Mouse (Mus musculus) spleen, postnatal 14 days (tissue): Measurements from ENCODE around the gene Sfta2.

ENCODE experiments used
- DNase-seq, 2 experiments: peaks; one replicate each; pipeline ENCODE4 v3.0.0; 2021 to 2022; ENCODE audit warnings: low spot score in 2 of 2

Sfta2 gene

DNA sequence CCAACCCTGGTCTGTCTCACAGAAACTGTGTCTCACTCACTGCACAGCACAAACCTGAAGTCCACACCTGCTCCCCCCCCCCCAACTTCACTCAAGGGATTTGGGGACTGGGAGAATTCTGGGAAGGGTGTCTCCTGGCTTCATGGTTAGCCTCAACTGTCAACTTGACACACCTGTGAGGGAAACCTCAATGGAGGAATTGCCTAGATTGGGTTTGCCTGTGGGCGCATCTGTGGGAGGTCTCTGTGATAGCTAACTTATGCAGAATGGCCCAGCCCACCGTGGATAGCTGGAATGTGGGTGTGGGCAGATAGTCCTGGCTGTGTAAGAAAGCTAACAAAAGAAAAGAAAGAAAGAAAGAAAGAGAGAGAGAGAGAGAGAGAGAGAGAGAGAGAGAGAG lies at the start of gene Sfta2:
TSS of gene Sfta2 (plus strand) at position 301 of the 400 bp plus-strand sequence.
- DNase-seq, result no peak

DNA sequence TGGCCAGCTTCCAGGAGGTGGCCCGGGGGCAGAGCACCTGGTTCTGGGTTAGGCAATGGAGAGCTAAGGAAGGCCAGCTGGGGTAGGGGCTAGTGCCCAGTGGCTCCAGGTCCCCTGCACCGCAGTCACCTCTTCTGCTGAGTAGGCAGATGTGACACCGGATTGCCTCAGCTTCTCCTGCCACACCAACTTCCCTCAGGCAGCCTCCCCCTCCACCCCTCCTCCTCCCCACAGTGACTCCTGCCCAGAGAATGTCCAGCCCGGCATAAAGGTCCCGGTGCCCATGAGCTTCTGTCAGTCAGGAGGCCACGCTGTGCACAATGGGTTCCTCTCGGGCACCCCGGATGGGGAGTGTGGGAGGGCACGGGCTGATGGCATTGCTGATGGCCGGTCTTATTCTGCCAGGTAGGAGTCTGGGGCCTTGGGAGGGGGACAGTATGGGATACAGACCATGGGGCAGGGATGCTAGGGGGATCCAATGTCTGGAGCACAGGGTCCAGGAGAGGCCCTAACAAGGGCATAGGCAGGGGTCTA lies 49.4 kb upstream of the Sfta2 start, which contains the start of gene Cdsn:
TSS of gene Cdsn (plus strand) at position 248 of the 534 bp plus-strand sequence.
- no peak for DNase-seq

DNA sequence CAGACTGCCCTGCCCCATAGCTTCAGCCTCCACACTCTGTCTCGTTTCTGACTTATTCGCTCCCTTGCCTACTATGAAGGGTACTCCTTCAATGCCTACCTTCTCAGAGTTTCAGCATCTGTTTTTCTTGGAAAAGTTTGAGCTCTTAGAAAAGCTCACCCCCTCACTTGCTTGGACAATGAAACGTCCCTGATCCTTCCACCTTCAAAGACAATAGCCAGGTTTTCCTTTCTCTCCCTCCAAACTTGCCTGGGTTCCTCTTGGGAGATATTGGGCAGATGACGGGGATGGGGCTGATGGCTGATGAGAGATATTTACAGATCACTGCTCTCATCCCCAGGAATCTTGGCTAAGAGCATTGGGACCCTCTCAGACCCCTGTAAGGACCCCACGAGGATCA lies 47.0 kb upstream of the Sfta2 start:
- DNase-seq, result no peak

DNA sequence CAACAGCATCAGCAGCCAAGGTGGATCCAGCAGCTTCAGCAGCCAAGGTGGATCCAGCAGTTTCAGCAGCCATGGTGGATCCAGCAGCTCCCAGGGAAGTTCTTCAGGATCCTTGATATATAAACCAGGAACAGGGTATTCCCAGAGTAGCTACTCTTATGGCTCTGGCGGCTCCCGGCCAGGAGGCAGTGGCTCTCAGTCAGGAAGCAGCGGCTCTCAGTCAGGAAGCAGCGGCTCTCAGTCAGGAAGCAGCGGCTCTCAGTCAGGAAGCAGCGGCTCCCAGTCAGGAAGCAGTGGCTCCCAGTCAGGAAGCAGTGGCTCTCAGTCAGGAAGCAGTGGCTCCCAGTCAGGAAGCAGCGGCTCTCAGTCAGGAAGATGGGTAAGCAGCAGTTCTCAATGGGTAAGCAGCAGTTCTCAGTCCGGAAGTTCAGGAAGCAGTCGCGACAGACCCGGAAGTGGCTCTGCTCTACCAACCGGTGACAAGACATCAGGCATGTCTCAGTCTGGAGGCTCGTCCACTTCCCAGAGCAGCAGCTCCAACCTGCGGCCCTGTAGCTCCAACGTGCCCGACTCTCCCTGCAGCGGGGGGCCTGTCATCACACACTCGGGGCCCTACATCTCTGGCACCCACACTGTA lies 46.5 kb upstream of the Sfta2 start:
- no peak for DNase-seq

DNA sequence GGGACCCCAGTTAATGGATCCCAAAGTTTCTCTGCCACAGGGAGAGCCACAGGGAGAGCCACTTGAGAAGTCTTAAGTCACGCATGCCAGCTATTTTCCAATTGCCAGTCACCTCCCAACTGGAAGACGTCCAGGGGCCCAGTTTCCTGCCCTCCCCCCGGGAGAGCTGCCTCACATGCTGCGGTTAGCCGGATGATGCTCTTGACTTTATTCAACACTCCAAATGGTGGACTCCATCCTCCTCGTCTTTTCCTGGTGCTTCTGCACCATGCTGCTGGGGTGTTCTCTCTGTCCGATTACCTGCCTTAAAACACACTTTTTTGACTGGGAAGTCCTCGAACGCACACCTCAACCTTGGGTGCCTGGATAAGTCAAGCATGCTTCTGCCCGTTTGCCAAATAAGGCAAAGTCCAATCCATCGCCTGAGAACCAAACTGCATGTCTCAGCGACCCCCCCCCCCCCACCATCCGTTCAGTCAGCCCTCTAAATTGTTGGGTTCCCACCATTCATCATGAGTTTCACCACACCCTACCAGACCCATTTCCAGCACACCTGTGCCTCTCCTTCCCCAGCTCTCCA lies 45.1 kb upstream of the Sfta2 start:
- DNase-seq, result no peak

DNA sequence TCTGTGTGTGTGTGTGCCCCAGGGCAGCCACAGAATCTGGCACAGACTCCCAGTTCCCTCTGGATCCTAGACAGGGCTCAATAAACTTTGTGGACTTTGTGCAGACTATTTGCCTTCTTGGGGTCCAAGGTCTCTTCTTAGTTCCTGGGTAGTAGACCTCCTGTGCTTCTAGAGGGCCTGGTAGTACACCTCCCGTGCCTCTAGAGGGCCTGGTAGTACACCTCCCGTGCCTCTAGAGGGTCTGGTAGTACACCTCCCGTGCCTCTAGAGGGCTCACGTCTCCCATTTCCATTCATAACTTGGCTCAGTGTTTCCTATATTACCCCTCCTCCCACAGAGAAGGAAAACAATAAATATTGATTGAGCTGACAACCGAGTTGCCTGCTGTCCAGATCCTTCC lies 44.5 kb upstream of the Sfta2 start:
- DNase-seq, result no peak

DNA sequence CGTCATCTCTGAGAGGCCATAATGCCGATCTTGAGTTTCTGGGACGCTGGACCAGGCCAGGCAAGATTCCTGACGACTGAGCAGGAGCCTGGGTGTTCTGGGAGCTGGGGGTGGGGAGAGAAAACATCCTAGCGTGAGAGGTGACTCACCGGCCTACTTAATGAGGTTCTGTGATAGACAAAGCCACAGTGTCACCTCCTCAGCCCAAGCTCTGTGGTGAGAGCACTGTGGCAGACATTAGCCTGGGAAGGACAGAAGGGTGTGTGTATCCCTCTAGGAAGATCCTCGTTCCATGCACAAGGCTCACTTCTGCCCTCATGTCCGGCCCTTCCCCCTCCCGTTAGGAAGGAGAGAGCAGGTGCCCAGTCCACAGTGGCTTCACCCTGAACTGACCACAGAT lies 44.0 kb upstream of the Sfta2 start:
- no peak for DNase-seq

DNA sequence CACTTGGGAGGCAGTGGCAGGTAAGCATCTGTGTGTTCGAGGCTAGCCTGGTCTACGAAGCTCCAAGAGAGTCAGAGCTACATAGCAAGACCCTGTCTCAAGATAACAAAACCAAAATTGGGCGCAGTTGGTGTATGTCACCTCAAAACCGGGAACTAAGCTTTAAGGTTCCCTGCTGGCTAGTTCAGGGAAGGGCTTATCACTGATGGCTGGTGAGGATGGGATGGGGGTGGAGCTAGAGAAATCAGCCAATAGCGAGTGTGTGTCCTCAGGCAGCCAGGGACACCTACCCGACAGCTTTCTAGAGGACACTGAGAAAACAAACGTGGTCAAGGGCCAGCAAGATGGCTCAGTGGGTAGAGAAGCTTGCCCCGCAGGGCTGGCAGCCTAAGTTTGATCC lies 43.1 kb upstream of the Sfta2 start:
- DNase-seq, result no peak

DNA sequence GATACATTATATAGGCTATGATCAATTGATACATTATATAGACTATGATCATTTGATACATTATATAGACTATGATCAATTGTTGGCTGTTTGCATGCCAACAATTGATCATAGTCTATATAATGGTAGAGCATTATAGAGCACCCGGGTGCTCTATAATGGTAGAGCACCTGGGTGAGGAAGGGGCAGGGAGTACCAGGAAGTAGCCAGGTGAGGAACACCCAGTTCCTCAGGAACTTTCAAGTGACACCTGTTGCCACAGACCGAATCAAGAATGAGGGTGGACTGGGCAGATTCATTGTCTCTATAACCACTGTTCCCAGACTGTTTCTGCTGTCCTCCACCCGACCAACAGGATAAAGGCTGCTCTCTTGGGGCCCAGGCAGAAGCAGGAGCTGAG lies 34.2 kb upstream of the Sfta2 start, which contains the start of gene 2300002M23Rik:
TSS of gene 2300002M23Rik (plus strand) at position 301 of the 400 bp plus-strand sequence.
- no peak for DNase-seq

DNA sequence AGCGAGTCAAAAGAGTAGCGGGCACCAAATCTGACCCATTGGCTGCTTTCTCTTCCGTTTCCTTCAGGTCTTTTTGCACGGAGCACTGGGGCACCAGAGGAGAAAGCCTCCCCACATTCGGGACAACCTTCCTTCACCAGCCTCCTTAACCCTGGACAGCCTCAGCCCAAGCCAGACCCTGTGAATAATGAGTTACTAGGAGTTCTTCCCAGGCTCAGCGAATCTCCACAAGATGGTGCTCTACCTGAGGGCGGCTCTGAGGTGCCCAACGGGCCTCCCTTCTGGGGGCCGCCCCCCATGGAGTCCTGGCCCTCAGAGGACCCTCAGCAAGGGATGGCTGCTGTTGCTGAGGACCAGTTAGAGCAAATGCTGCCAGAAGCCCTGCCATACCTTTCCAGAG lies 33.6 kb upstream of the Sfta2 start:
- DNase-seq, result no peak

DNA sequence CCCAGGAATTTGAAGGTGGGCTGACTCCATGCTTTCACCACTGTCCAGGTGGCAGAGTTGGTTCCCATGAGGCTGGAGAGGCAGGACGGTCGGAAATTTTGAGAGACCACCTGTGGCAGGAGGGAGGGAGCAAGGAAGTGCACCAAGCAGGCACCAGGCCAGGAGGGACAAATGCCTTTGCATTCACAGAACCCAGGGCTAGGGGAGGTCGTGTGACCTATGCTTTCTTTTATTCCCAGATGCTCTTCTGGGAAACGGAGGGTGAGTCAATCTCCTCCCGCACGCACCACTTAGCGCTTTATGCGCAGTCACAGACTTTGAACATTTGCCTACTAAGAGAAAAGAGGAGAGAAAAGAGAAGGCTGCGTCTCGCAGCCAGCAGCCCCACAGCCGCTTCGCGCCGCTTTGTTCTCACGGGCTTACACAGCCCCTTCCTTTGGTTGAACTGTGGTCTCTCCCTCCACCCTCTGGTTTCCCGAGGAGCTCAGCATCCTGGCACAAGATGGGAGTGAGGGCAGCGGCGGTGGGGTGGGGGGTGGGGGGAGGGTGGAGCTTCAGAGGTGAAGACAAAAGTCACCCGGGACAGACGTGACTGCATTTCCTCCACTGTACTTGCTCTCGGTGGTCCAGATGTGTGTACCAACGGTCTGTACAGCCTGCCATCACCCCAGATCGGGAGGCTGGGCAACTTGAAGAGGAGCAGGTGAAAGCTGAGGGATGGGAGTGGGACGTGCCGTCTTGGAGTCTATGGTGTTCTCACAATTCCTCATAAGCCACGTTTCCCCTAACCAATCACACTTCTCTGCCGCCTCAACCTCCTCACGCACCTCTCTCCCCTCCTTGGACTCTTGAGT lies 32.0 kb upstream of the Sfta2 start:
- no peak for DNase-seq

DNA sequence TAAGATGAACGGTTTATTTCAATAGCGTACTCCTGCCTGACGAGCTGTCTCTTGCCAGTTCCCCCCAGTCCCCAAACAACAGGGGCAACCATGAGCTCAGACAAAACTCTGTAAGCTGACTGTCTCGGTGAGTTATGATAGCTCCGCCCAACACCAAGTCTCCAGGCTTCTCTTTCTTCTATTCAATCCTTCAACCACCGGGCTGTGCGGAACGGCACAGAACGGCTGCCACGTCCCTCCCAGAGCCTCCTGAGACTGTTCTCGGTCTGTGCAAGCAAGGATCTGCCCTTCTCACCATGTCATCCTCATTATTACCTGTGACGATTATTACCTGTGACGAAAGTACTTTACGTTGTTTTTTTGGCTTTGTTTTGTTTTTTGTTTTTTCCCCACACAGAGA lies 30.5 kb upstream of the Sfta2 start:
- DNase-seq, result no peak

DNA sequence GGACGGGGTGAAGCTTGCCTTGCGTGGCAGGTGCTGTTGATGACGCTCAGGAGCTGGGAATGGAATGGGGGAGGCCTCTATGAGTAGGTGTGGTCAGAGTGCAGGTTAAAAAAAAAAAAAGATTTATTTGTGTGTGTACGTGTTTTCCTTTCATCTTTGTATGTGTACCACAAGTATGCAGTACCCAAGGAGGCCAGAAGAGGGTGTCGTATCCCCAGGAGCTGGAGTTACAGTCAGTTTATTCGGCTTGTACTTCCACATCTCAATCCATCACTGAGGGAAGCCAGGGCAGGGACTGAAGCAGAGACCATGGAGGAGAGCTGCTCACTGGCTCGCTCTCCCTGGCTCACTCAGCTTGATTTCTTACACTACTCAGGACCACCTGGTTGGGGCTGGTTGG lies 29.9 kb upstream of the Sfta2 start:
- no peak for DNase-seq

DNA sequence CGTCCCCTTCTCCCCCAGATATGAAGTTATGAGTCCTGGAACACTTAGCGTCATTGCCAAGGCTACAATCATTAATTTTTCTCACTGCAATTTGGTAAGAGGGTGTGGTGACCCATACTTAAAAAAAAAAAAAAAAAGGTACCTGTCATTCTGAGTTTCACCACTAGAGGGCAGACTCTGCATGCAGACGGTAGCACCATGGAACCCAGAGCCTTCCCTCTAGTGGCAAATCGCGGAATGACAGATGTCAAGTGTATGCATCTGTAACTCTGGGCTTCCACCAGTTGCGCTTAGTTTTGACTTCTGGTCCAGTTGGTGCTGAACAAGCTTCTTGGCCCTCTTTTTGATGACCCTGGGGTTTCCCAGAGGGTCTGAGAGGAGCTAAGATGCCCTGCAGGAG lies 23.1 kb upstream of the Sfta2 start:
- DNase-seq, result peak; percentile 53 to 76

DNA sequence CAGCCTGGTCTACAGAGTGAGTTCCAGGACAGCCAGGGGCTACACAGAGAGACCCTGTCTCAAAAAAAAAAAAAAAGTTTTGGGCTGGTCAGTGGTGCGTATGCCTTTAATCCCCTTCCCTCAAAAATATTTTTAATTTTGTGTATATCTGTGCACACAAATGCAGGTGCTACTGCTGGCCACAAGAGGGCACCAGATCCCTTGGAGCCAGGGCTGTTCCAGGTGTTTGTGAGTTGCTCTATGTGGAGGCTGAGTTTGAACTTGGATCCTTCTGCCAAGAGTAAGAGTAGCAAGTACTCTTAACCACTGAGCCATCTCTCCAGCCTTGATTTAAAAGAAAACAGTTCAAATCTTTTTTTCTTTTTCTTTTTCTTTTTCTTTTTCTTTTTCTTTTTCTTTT lies 18.4 kb upstream of the Sfta2 start:
- DNase-seq, result no peak

DNA sequence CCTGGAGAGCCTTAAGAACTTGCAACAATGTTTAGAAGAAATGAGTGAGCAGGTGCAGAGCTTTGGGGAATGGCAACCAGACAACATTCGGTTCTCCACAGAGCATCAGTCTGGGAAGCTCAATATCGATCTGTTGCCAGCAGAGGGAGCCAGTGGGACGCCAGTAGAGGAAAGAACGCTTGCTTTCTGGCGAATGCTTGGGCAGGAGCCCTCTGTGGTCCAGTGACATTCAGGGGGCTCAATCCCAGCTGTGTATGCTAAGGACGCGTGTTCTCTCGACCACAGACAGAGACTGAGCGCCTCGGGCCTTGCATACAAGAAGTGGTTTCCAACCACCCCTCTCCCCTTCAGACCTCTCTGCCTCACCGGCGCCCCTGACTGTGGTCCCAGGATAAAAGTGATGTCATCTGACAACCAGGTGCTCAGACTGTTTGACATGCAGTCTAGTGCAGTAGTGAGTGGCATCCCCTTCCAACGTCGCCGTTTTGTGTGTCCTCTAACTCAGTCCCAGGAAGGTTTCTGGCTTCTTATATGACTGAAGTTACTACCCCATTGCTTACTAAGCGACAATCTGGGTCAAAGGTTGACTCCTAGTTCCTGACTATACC lies 16.9 kb upstream of the Sfta2 start:
- peak in 1 of 2 experiments; percentile 58 for DNase-seq

DNA sequence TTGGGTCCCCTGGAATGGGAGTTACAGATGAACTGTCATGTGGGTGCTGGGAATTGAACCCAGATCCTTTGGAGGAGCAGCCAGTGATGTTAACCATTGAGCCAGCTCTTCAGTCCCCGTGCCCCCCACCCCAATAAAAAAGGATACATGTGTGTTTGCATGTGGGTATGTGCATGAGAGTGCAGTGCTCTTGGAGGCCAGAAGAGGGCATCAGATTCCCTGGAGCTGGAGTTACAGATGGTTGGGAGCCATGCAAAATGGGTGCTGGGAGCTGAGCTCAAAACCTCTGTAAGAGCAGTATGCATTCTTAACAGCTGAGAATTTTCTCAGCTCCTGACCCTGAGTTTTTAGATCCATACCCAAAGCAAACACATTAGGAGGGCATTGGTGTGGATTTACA lies 14.1 kb upstream of the Sfta2 start:
- no peak for DNase-seq

DNA sequence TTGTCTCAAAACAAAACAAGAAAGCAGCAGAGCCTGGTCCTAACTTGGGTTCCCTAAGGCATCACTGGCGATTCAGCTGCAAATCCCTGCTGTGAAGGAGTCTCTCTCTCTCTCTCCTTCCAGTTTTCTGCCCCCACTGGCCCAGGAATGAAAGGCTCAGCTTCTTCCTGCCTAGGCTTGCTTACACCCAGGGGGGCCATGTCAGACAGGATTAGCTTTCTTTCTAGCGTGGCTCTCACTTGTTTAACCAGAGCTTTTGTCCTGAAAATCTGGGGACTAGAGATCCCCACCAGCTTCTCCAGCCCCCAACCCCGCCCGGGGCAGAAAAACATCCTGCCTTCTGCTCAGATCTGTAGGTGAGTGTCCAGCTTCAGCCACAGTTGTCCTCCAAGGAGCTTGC lies 13.0 kb upstream of the Sfta2 start:
- DNase-seq, result no peak

DNA sequence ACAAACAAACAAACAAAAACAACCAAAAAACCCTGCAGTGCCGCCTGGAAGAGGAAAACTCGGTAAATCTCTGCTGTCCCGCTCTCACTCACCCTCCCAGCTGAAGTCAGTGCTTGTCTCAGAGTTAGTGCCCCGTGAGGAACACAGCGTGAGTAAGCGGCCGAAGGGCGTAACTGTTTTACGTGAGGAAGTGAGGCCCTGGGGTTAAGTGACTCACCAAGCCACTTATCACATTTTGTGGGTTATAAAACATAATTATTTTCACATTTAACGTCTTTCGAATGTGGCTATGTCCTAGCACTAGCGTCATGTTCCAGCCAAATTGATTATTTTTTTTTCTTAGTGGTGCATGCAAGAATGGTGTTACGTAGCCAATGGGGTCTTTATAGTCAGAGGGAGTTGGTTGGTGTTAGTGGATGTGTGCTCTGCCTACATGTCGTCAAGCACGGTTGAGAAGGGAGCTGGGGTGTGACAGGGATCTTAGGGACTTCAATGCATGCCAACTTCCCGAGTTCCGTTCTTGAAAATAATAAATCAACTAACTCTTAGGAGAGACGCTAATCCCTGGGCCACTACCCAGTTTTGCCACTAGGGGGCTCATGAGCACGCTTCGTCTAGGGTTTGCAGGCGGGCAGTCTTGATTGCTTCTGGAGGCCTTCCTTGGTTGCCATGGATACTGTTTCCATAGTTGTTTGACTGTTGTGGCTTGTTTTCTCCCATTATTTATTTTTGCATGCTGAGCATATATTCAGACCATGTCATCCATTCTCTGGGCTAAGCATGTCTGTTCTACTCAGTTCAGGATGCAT lies 10.7 kb upstream of the Sfta2 start:
- DNase-seq, result peak; percentile 30 to 55

DNA sequence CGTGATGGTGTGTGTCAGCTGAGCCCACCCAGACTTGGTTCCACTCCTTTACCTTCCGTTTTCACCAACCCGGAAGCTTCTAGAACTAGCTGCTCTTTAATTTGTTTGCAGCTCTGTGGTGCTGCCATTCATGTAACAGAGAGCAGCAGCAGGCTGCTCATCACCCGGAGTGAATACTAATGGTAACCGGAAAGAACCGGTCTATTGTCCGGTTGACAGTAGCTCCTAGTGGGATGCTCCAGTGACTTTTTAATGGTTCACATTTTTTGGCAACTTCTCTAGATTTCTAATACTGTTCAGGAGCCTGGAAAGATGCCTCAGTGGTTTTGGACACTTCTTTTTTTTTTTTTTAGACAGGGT lies 10.2 kb upstream of the Sfta2 start:
- no peak for DNase-seq

DNA sequence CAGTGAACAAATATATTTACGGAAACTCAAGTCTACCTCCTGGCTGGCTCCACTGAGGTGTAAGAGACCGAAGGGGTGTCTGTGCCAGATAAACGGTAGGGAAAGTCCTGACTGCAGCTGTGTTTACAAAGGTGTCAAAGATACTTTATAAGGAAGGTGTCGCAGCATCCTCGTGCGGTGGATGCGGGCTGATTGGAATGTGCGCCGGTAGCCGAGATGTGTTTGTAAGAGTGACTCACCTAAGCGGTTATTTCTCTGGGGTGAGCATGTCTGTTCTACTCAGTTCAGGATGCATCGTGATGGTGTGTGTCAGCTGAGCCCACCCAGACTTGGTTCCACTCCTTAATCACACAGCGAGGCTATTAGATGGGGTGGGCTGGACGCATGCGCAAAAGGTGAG lies 9.6 kb upstream of the Sfta2 start:
- no peak for DNase-seq
